Comparison of ENCODE assay signal across 16 mouse cellular contexts in the genomic region with DNA sequence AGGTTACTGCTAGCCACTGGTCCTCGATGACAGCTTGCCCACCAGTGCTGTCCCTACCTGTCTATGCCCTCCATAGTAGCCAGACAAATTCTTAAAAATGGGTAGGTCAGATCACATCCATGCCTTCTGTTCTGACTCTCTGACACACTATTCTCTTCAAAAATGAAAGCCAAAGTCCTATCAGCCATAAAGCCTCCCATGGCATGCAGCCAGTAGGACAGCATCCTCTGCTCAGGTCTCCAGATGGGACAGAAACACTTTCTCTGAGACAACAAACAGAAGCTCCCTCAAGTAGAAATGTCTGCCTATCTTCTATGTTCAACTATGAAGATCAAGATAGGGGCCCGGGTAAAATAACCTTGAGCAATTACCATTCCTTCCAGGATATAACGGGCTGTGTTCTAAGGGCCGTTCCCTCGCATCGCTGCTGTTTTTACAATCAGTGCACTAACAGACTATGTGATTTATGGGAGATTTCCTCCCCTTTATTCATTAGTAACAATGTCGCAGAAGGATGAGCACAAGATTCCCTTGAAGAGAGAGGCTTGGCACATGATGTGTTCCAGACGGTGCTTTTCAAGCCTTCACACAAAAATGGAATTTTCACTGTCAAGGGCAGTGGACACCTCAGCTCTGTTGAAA. TPM values are rescaled to one million over a fixed set of nuclear protein-coding genes. Genes with fewer than 3 reads are reported as not detected.
A peak's percentile ranks its signal among the peaks of the same experiment; 100 is the strongest.
DNase-seq lines count a peak whose midpoint lies in the region; ATAC-seq lines count a peak whose summit lies in the region.
"Had no signal": no experiment of that assay in that cellular context is flagged by ENCODE, and none has a peak within 500 bp of the region (broad histone marks: within the 10 kb centered on the region; RNA-seq: fewer than 3 reads in every experiment).

No protein-coding gene starts in this region.

- H3K4me1 ChIP-seq in kidney, embryonic 16.5 days (ENCODE audit: insufficient read depth, low read length), result 0 out of 2 replicates have a peak, but pooled peaks cover 2% of the 10 kb centered on the region
- H3K4me1 ChIP-seq: liver, embryonic 13.5 days; lung, embryonic 15.5 days had no signal

- no peaks in the 10 kb centered on the region for H3K36me3 ChIP-seq in kidney, embryonic 16.5 days (ENCODE audit: insufficient read depth, low read length)
- H3K36me3 ChIP-seq: liver, embryonic 13.5 days; lung, embryonic 15.5 days; midbrain, embryonic 12.5 days had no signal

- ATAC-seq in kidney, embryonic 16.5 days (ENCODE audit: low FRiP score, low TSS enrichment), result peak; percentile 59
- ATAC-seq: hindbrain, postnatal 0 days had no signal

- no peak overlapping the region for H3K4me2 ChIP-seq in kidney, embryonic 16.5 days (replicated peaks; ENCODE audit: low read depth, low read length)
- H3K4me2 ChIP-seq: heart, embryonic 11.5 days; liver, embryonic 13.5 days; lung, embryonic 15.5 days; midbrain, embryonic 12.5 days had no signal

- H3K4me3 ChIP-seq in kidney, embryonic 16.5 days (ENCODE audit: low read length), result no peak overlapping the region
- H3K4me3 ChIP-seq: liver, embryonic 13.5 days; lung, embryonic 15.5 days; midbrain, embryonic 12.5 days had no signal

- no peaks in the 10 kb centered on the region for H3K9me3 ChIP-seq in kidney, embryonic 16.5 days (ENCODE audit: low read length)
- H3K9me3 ChIP-seq: liver, embryonic 13.5 days; lung, embryonic 15.5 days; midbrain, embryonic 12.5 days had no signal

- no peak for DNase-seq in kidney, adult 8-10 months
- DNase-seq in brain, adult 2 months (ENCODE audit: low read depth, low spot score), result peak; percentile 85
- peak; percentile 75 for DNase-seq in cerebellum, adult 11-12 months
- DNase-seq in cerebellum, postnatal 25 days, result peak; percentile 63 to 80
- no peak for DNase-seq in retina, postnatal 1 day
- DNase-seq in spleen, postnatal 14 days (ENCODE audit: low spot score in 2 of 2), result no peak
- DNase-seq: adrenal gland, postnatal 36 days; gastrocnemius, postnatal 14 days; heart, postnatal 36 days; liver, embryonic 13.5 days; thymus, postnatal 4 days had no signal

- no peak overlapping the region; the same call in 1 of the 2 replicates for H3K27ac ChIP-seq in kidney, embryonic 16.5 days (ENCODE audit: low read length)
- H3K27ac ChIP-seq: hindbrain, postnatal 0 days; liver, embryonic 13.5 days; lung, embryonic 15.5 days; midbrain, embryonic 12.5 days had no signal

- WGBS in kidney, embryonic 16.5 days, result 17% methylated on average over 8 of the region's 8 CpGs

- H3K27me3 ChIP-seq in kidney, embryonic 16.5 days (ENCODE audit: insufficient read depth, low read length), result no peaks in the 10 kb centered on the region
- H3K27me3 ChIP-seq: liver, embryonic 13.5 days; lung, embryonic 15.5 days; midbrain, embryonic 12.5 days had no signal

- H3K9ac ChIP-seq in kidney, embryonic 16.5 days (replicated peaks; ENCODE audit: low read length), result no peak overlapping the region
- H3K9ac ChIP-seq: liver, embryonic 13.5 days; lung, embryonic 15.5 days; midbrain, embryonic 12.5 days had no signal

RNA-seq across cellular contexts. Expression of gene Zfp385b, which starts 49.3 kb away (rescaled TPM):
- polyA plus RNA-seq in kidney, embryonic 16.5 days (2015; fragmentation: Nextera tagmentation; extraction: Ambion mirVana), result 6.8 and 6.9 TPM in 2 replicates

Comparison
In these comparisons a context has a peak if more than half of its experiments do, and no peak if none do; other contexts are left out.
1. DNase-seq: peak in brain, adult 2 months (single experiment), cerebellum, adult 11-12 months (single experiment) and cerebellum, postnatal 25 days (2 of 2); none in kidney, adult 8-10 months (0 of 2), retina, postnatal 1 day (single experiment) and spleen, postnatal 14 days (0 of 2).